Mouse (Mus musculus) monocyte, adult 2 months (primary cell): ENCODE results near the gene Clca4a.
"Not testable (repeated sequence)": the region's sequence is repeated elsewhere in the genome, so short reads cannot be mapped to it uniquely, and the experiment has no call there.

Experiments
- DNase-seq, 2 experiments: peaks; one replicate each; pipeline ENCODE4 v3.0.0; 2022; ENCODE audit warnings: low spot score in 2 of 2, low read depth in 1 of 2

Gene Clca4a

GRCm38 (mm10) chr3:144974945-144975344 lies at the start of gene Clca4a:
TSS of gene Clca4a (minus strand) at chr3:144975045.
- DNase-seq = no peak

DNA sequence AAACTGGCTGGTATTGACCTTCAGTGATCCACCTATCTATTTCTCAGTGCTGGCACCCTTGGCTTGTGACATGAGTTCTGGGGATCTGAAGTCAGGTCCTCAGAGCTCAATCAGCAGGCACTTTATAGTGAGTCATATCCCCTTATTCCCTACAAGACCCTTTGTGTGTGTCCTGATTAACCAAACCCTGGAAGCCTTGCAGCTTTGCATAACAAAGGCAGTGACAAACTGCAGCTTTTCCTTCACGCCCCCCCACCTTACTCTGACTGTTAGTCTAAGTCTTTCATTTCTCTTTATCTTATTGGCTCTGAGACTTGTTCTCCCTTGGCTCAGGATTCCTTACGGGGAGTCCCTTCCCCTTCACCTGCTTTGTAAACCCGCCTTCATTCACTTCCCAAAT lies 43.0 kb upstream of the Clca4a start:
- no peak for DNase-seq

- DNase-seq = no peak
These were observed 29.6 kb upstream of the Clca4a start for GRCm38 (mm10) chr3:145004422-145004821.

GRCm38 (mm10) chr3:145000912-145001311 lies 26.1 kb upstream of the Clca4a start:
- no peak for DNase-seq

DNA sequence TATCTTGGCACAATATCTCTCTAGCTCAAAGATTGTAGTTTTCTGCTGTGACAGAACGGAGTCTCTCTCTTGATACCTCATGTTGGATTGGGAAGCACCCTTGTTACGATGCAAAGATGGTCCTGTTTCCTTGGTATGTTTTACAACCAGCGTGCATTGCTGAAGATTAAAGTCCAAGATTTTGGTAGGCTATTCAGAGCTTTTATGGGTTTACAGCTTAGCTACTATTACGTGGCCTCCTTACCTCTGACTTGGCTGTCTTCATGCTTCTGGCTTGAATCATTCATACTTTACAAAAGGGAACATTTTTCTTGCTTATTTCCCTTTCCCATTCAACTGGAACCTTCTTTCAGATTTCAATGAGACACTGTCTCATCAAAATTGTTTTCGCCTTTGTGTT lies 18.2 kb upstream of the Clca4a start:
- no peak for DNase-seq

DNA sequence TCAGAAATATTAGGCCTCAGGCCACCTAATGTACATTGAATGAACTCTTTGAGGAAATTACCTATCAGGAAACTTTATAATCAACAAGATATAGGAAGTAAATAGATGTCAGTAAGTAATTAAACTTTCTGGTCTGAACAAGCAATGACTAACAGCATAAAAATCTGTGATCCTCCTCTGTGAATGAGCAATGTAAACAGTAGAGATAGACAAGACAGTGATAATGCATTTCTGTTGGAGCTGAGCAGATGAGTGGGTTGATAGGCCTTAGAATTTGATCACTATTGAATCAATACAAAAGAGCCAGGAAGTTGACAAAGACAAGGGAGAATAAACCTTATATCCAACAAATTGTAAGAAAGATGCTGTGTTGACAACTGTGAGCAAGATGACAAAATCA lies 17.8 kb upstream of the Clca4a start:
- no peak for DNase-seq

DNA sequence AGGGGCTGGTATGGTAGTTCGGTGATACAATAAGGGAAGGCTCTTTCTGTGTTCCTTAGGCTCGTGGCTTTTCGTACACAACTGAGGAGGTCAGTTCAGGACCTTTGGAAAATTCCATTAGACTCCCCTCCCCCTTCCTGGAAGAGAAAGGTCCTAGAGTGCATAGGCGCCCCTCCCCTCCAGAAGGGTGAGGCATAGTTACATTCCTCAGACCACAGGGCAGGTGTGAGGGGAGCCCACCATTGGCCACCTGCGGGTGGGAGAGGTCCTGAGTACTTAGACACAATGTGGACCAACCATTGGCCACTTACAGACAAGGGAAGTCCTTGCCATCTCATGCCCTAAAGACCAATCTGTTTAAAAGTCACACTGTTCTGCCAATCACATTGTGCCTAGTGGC lies 11.0 kb upstream of the Clca4a start:
- DNase-seq = no peak

GRCm38 (mm10) chr3:144980551-144980950 lies 5.7 kb upstream of the Clca4a start:
- no peak for DNase-seq

GRCm38 (mm10) chr3:144977631-144978030 lies 2.8 kb upstream of the Clca4a start:
- no peak for DNase-seq

DNA sequence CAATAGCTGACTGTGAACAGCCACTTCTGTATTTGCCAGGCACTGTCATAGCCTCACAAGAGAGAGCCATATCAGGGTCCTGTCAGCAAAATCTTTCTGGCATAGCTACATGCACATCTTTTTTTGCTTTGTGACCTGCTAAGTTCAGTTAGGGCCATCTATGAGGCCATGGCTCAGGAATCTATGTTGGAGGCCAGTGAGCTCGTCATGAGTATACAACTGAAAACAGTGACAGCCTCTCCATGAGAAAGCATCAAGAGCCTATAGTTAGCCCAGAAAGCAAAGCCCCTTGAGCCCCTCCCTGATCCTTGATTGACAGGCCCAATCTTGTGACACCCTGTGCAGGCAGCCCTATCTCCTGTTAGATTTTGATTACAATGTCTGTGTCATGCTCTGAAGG lies 1.2 kb upstream of the Clca4a start:
- DNase-seq = no peak

- no peak for DNase-seq
These were observed 3.1 kb downstream of the Clca4a start for GRCm38 (mm10) chr3:144971553-144972270.

DNA sequence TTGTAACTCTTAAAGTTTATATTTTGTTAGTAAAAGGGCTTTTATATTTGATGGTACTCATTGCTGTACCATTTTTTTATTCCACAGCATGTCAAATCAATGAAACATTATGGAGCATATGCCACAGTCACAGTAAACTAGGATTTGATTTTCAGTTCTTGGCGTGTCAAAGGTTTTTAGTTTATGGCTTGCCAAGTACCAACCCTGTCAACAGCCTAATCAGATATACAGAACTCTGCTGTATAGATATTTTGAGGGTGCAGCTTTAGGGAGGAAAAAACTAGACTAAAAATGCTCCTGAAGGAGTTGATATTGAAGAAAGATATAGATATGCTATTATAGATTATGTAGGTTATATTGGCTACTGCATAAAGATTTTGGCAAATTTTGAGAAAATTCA lies 5.1 kb downstream of the Clca4a start:
- no peak for DNase-seq

DNA sequence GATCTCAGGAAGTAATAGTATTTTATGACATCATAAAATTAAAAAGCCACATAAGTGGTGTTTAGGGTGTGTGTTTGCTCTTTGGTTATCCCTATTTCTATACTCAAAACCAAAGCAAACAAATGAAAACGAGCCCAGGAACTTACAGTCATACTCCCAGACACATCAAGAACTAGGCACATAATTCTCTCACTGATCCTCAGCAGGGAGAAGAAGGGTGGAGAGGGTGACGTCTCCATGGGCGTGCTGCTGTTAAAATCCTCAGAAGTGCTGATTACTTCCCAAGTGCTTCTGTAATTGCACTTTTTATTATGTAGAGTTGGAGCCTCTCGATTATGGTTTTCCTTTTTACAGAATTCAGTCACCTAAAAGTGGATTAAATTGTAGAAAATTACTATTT lies 8.8 kb downstream of the Clca4a start:
- DNase-seq = no peak

- DNase-seq = no peak
These were observed 24.0 kb downstream of the Clca4a start for GRCm38 (mm10) chr3:144950829-144951228.

DNA sequence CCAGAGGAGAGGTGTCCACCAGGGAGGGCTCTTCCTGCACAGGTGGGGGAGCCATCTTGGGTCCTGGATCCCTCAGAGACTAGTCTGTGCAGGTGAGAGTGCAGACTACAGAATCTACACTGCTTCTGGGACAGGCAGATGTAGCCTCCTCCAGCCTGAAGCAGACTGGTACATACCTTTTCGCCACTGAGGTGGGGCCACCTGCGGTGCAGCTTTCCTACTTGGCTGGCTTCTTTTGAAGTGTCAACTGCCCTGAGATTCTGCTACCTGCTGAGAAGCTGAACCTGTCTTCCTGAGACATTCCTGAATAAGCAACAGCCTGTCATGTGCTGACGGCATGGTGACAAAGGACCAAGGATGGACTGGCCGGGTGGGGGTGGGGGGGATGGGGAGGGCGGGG lies 27.5 kb downstream of the Clca4a start:
- DNase-seq = not testable (repeated sequence)

- not testable (repeated sequence) for DNase-seq
These were observed 41.2 kb downstream of the Clca4a start for GRCm38 (mm10) chr3:144933625-144934024.

DNA sequence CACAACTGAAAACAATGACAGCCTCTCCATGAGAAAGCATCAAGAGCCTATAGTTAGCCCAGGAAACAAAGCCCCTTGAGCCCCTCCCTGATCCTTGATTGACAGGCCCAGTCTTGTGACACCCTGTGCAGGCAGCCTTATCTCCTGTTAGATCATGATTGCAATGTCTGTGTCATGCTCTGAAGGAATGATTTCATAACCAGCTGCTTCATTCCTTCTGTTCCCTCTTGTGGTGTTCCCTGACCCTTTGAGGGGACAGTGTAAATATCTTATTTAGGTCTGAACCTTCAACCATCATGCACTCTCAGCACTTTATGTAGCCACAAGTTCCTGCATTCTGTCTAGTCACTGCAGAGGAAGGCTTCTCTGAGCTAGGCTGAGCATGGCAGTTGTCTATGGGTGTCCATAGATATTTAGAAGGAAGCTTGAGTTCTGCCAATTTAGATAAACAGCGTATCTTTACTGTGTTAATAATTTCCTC lies 41.8 kb downstream of the Clca4a start:
- no peak for DNase-seq

DNA sequence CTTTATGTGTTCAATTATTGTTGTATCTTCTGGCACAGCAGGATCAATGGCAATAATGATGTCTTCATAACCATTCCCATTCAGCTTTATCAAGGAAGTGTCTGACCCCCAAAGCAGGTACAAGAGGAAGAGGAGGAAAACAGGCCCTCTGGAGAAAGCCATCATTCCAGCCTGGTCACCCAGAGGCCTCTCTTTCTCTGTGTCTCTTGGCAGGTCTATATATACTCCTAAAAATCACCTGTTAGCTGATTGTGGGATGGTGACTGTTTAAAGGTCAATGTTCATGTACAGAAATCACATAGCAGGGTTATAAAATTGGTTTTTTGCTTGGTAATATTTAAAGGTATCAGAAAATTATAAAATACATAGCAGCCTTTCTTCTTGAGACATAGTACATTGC lies 42.5 kb downstream of the Clca4a start, which contains the start of gene Clca4b:
Gene Clca4b, minus strand, starts transcription at position 195 of the 400 bp plus-strand sequence.
- DNase-seq = no peak

- no peak for DNase-seq
These were observed 60.8 kb downstream of the Clca4a start for GRCm38 (mm10) chr3:144914014-144914413.
